Mouse (Mus musculus) myocyte (in vitro differentiated cells): ENCODE measurements at regions not wholly inside any gene's neighbourhood (a gene's known extent, or its start where the extent isn't known, plus 50 kb on each side); places are given as distances from the start of the nearest gene placed in this dataset.

ENCODE experiments used
- H3K27me3 ChIP-seq: one replicate; pipeline ENCODE4 v1.6.1; 2011; ENCODE audit not compliant: control insufficient read depth, insufficient read depth, insufficient read length
- H3K36me3 ChIP-seq: one replicate; pipeline ENCODE4 v1.6.1; 2011; ENCODE audit not compliant: control insufficient read depth, insufficient read depth
- H3K4me2 ChIP-seq: one replicate; pipeline ENCODE4 v1.6.1; 2011; ENCODE audit warnings: low read depth, control low read depth
- H3K4me3 ChIP-seq: one replicate; pipeline ENCODE4 v1.5.1; 2011; ENCODE audit warnings: mild to moderate bottlenecking, control low read depth, moderate library complexity
- H3K79me2 ChIP-seq: one replicate; pipeline ENCODE4 v1.6.1; 2011; ENCODE audit not compliant: control insufficient read depth, insufficient read depth
- H3ac ChIP-seq: one replicate; pipeline ENCODE4 v1.6.1; 2011; ENCODE audit not compliant: control insufficient read depth, insufficient read length
- CEBPB ChIP-seq: IDR thresholded peaks from 2 replicates; pipeline ENCODE4 v1.6.1; 2011; ENCODE audit warnings: mild to moderate bottlenecking, moderate library complexity; ENCODE audit not compliant: poor library complexity, insufficient read depth, severe bottlenecking
- E2F4 ChIP-seq: IDR thresholded peaks from one replicate; pipeline ENCODE4 v1.6.1; 2011; ENCODE audit warnings: mild to moderate bottlenecking, control low read depth, moderate library complexity; ENCODE audit not compliant: insufficient read depth
- MAX ChIP-seq: IDR thresholded peaks from one replicate; pipeline ENCODE4 v1.6.1; 2011; ENCODE audit warnings: low read depth, mild to moderate bottlenecking, control low read depth
- MYOD1 ChIP-seq, 3 experiments: IDR thresholded peaks; one replicate each; pipeline ENCODE4 v1.6.1; 2011; ENCODE audit warnings: control low read depth in 2 of 3, low read depth in 2 of 3, mild to moderate bottlenecking in 2 of 3, moderate library complexity in 1 of 3; ENCODE audit not compliant: insufficient read length in 2 of 3, control insufficient read depth in 1 of 3
- MYOG ChIP-seq, 3 experiments: IDR thresholded peaks; one replicate each; pipeline ENCODE4 v1.6.1; 2011; ENCODE audit warnings: control low read depth in 2 of 3, low read depth in 2 of 3, mild to moderate bottlenecking in 2 of 3; ENCODE audit not compliant: insufficient read length in 2 of 3, control insufficient read depth in 1 of 3, insufficient read depth in 1 of 3
- POLR2A ChIP-seq: IDR thresholded peaks from one replicate; pipeline ENCODE4 v1.6.1; 2011; ENCODE audit warnings: low read depth, mild to moderate bottlenecking, control low read depth, moderate library complexity; ENCODE audit not compliant: insufficient read length
- POLR2AphosphoS2 ChIP-seq: IDR thresholded peaks from one replicate; pipeline ENCODE4 v1.6.1; 2011; ENCODE audit warnings: low read depth, control low read depth; ENCODE audit not compliant: insufficient read length
- REST ChIP-seq: IDR thresholded peaks from one replicate; pipeline ENCODE4 v1.6.1; 2011; ENCODE audit warnings: mild to moderate bottlenecking, control low read depth, moderate library complexity; ENCODE audit not compliant: insufficient read depth, insufficient read length
- SRF ChIP-seq: IDR thresholded peaks from one replicate; pipeline ENCODE4 v1.6.1; 2011; ENCODE audit warnings: low read depth; ENCODE audit not compliant: control insufficient read depth, insufficient read length
- TCF12 ChIP-seq: IDR thresholded peaks from one replicate; pipeline ENCODE4 v1.6.1; 2011; ENCODE audit warnings: mild to moderate bottlenecking, control low read depth; ENCODE audit not compliant: poor library complexity, insufficient read depth, severe bottlenecking
- TCF3 ChIP-seq: IDR thresholded peaks from one replicate; pipeline ENCODE4 v1.6.1; 2011; ENCODE audit warnings: low read depth, control low read depth; ENCODE audit not compliant: insufficient read length
- USF1 ChIP-seq: IDR thresholded peaks from one replicate; pipeline ENCODE4 v1.6.1; 2011; ENCODE audit warnings: low read depth, mild to moderate bottlenecking, control low read depth, moderate library complexity

GRCm38 (mm10) chr10:117559615-117560395 lies 69.5 kb upstream of the Cpm start:
- H3K36me3 ChIP-seq = no peaks in the 10 kb centered on the region
- H3K4me3 ChIP-seq = no peak overlapping the region
- TF ChIP-seq POLR2AphosphoS2 (no peak), MAX (no peak), TCF3 (no peak), MYOD1 (IDR thresholded peaks at IDR 0.05; ENCODE audit: control insufficient read depth in 1 of 3, insufficient read length in 2 of 3, low read depth in 2 of 3) (peak in 1 of 3 experiments; percentile 26), CEBPB (no peak), MYOG (IDR thresholded peaks at IDR 0.05; ENCODE audit: control insufficient read depth in 1 of 3, insufficient read depth in 1 of 3, insufficient read length in 2 of 3, low read depth in 2 of 3) (peak in 1 of 3 experiments; percentile 34)
- H3K27me3 ChIP-seq = no peaks in the 10 kb centered on the region
- no peaks in the 10 kb centered on the region for H3K79me2 ChIP-seq
- H3ac ChIP-seq = no peak overlapping the region
- no peak overlapping the region for H3K4me2 ChIP-seq

GRCm38 (mm10) chr10:117558891-117559614 lies 70.2 kb upstream of the Cpm start:
- H3K79me2 ChIP-seq = no peaks in the 10 kb centered on the region
- no peak overlapping the region for H3K4me2 ChIP-seq
- no peaks in the 10 kb centered on the region for H3K27me3 ChIP-seq
- no peak overlapping the region for H3K4me3 ChIP-seq
- TF ChIP-seq MYOD1 (IDR thresholded peaks at IDR 0.05; ENCODE audit: control insufficient read depth in 1 of 3, insufficient read length in 2 of 3, low read depth in 2 of 3) (no peak), USF1 (no peak), REST (no peak), TCF12 (no peak)
- no peak overlapping the region for H3ac ChIP-seq
- H3K36me3 ChIP-seq = no peaks in the 10 kb centered on the region

GRCm38 (mm10) chr10:117558292-117558800 lies 71.0 kb upstream of the Cpm start:
- H3K27me3 ChIP-seq = no peaks in the 10 kb centered on the region
- H3K4me3 ChIP-seq = no peak overlapping the region
- H3ac ChIP-seq = no peak overlapping the region
- no peak for TF ChIP-seq TCF3
- no peaks in the 10 kb centered on the region for H3K79me2 ChIP-seq
- no peaks in the 10 kb centered on the region for H3K36me3 ChIP-seq
- no peak overlapping the region for H3K4me2 ChIP-seq

- Histone ChIP-seq H3K79me2 (no peaks in the 10 kb centered on the region), H3K36me3 (no peaks in the 10 kb centered on the region), H3ac (no peak overlapping the region), H3K4me2 (no peak overlapping the region), H3K4me3 (no peak overlapping the region), H3K27me3 (no peaks in the 10 kb centered on the region)
- no peak for TF ChIP-seq TCF12
- TF ChIP-seq MYOD1 (IDR thresholded peaks at IDR 0.05; ENCODE audit: control insufficient read depth in 1 of 3, insufficient read length in 2 of 3, low read depth in 2 of 3) = no peak
- no peak for TF ChIP-seq MAX
- TF ChIP-seq SRF = no peak
- TF ChIP-seq CEBPB = no peak
- TF ChIP-seq POLR2AphosphoS2 = no peak
- TF ChIP-seq POLR2A = no peak
- TF ChIP-seq MYOG (IDR thresholded peaks at IDR 0.05; ENCODE audit: control insufficient read depth in 1 of 3, insufficient read depth in 1 of 3, insufficient read length in 2 of 3, low read depth in 2 of 3) = no peak
- no peak for TF ChIP-seq REST
- TF ChIP-seq E2F4 = no peak
- no peak for TF ChIP-seq TCF3
- TF ChIP-seq USF1 = no peak
These were observed 71.6 kb upstream of the Cpm start for GRCm38 (mm10) chr10:117557666-117558065.

GRCm38 (mm10) chr10:117556851-117557542 lies 72.3 kb upstream of the Cpm start:
- Histone ChIP-seq H3K4me2 (no peak overlapping the region), H3ac (no peak overlapping the region), H3K79me2 (no peaks in the 10 kb centered on the region), H3K4me3 (no peak overlapping the region), H3K27me3 (no peaks in the 10 kb centered on the region), H3K36me3 (no peaks in the 10 kb centered on the region)
- no peak for TF ChIP-seq REST
- no peak for TF ChIP-seq MYOD1 (IDR thresholded peaks at IDR 0.05; ENCODE audit: control insufficient read depth in 1 of 3, insufficient read length in 2 of 3, low read depth in 2 of 3)
- no peak for TF ChIP-seq POLR2AphosphoS2
- TF ChIP-seq MAX = no peak
- TF ChIP-seq MYOG (IDR thresholded peaks at IDR 0.05; ENCODE audit: control insufficient read depth in 1 of 3, insufficient read depth in 1 of 3, insufficient read length in 2 of 3, low read depth in 2 of 3) = no peak
- no peak for TF ChIP-seq CEBPB
- no peak for TF ChIP-seq TCF3
- no peak for TF ChIP-seq POLR2A
- TF ChIP-seq USF1 = no peak
- TF ChIP-seq TCF12 = no peak
- no peak for TF ChIP-seq SRF
- no peak for TF ChIP-seq E2F4
